Mouse (Mus musculus) ovary, adult 2 months (tissue): ENCODE data around the gene Tmem60. TPM values are rescaled to one million over a fixed set of nuclear protein-coding genes. Genes with fewer than 3 reads are reported as not detected.

Source experiments
- polyA plus RNA-seq: library from polyadenylated mRNA; depleted of rRNA; stranded (reverse); fragments of >200 nt; gene quantifications from 2 replicates; pipeline ENCODE4 v1.2.3, GENCODE M21; 2012; rRNA removed

Gene Tmem60
- 2.6 and 3.1 TPM in 2 replicates for polyA plus RNA-seq

DNA sequence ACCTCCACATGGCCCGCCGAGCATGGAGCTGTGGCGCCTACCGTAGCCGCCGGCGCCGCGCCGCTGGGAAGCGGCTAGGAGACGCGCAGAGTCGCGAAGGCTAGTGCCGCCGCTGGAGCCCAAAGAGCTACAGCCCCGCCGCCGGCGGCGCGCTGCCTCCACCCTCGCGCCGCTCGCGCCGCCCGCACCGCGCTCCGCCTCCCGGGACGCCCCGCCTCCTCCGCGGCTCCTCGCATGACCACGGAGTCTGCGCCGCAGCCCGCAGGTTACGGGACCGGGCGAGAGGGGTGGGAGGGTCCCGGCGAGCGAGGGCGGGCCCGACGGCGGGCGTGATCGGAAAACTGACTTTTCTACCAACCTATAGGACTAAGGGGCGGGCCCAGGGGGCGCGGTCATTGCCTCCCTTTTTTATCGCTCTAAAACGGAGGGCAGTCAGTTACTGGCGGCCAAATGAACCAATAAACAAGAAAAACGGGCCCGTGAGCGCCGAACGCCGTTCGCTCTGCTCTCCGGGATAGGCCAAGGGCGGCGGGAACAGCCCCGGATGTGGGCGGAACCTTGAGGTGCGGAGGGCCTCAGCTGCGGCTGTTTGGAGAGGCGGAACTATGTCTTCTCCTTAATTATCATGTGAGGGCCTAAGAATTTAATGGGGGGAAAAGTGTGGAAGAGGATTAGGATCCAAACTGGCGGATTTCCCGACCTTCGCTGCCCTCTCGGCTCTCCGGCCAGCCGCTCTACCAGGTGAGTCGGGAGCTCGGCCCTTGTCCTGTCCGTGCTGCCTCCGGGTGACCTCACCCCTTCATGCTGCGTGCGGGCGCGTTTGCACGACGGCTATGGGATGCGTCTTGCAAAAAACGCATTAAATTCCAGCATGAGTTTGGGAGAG is at the start of gene Tmem60, which contains the start of gene Phtf2:
Gene Tmem60, plus strand, starts transcription at position 277 of the 886 bp plus-strand sequence.
Gene Phtf2, minus strand, starts transcription at position 210 of the 886 bp plus-strand sequence.

Other genes starting within 250 kb of the Tmem60 start
- 1.7 and 1.8 TPM in 2 replicates for gene Phtf2, start 67 bp upstream of the Tmem60 start, polyA plus RNA-seq
- gene Rsbn1l, start 74.2 kb downstream of the Tmem60 start, polyA plus RNA-seq, result 4.2 and 6.7 TPM in 2 replicates
- gene Ptpn12, start 173.7 kb downstream of the Tmem60 start, polyA plus RNA-seq, result 39.1 and 45.1 TPM in 2 replicates